Mouse (Mus musculus): ENCODE results near the gene Nr2e3.
"Not testable (repeated sequence)": the region's sequence is repeated elsewhere in the genome, so short reads cannot be mapped to it uniquely, and the experiment has no call there.

Nr2e3 gene

GRCm38 (mm10) chr9:59960559-59960958 lies at the start of gene Nr2e3:
TSS of gene Nr2e3 (minus strand) at chr9:59960659.
- no peak for DNase-seq (ENCODE audit: low read depth)

- no peak for DNase-seq (ENCODE audit: low read depth)
Observed at GRCm38 (mm10) chr9:60008936-60009335, 48.5 kb upstream of the Nr2e3 start.

GRCm38 (mm10) chr9:60002323-60002722 lies 41.9 kb upstream of the Nr2e3 start:
- no peak for DNase-seq (ENCODE audit: low read depth)

GRCm38 (mm10) chr9:60001444-60001843 lies 41.0 kb upstream of the Nr2e3 start:
- DNase-seq (ENCODE audit: low read depth): no peak

GRCm38 (mm10) chr9:59997725-59998124 lies 37.3 kb upstream of the Nr2e3 start:
- DNase-seq (ENCODE audit: low read depth): no peak

- DNase-seq (ENCODE audit: low read depth): no peak
Observed at GRCm38 (mm10) chr9:59991407-59991806, 30.9 kb upstream of the Nr2e3 start.

GRCm38 (mm10) chr9:59989864-59990263 lies 29.4 kb upstream of the Nr2e3 start:
- DNase-seq (ENCODE audit: low read depth): peak; percentile 75

GRCm38 (mm10) chr9:59985900-59986572 lies 25.6 kb upstream of the Nr2e3 start:
- no peak for DNase-seq (ENCODE audit: low read depth)

GRCm38 (mm10) chr9:59981116-59981515 lies 20.7 kb upstream of the Nr2e3 start:
- DNase-seq (ENCODE audit: low read depth): no peak

GRCm38 (mm10) chr9:59971263-59971662 lies 10.8 kb upstream of the Nr2e3 start:
- DNase-seq (ENCODE audit: low read depth): no peak

- DNase-seq (ENCODE audit: low read depth): peak; percentile 82
Observed at GRCm38 (mm10) chr9:59969383-59969782, 8.9 kb upstream of the Nr2e3 start.

GRCm38 (mm10) chr9:59965046-59965445 lies 4.6 kb upstream of the Nr2e3 start:
- DNase-seq (ENCODE audit: low read depth): no peak

GRCm38 (mm10) chr9:59964367-59964766 lies 3.9 kb upstream of the Nr2e3 start:
- DNase-seq (ENCODE audit: low read depth): no peak

GRCm38 (mm10) chr9:59961201-59961955 lies 919 bp upstream of the Nr2e3 start:
- no peak for DNase-seq (ENCODE audit: low read depth)

- peak; percentile 98 for DNase-seq (ENCODE audit: low read depth)
Observed at GRCm38 (mm10) chr9:59959276-59959675, 1.2 kb downstream of the Nr2e3 start.

- not testable (repeated sequence) for DNase-seq (ENCODE audit: low read depth)
Observed at GRCm38 (mm10) chr9:59958115-59958514, 2.3 kb downstream of the Nr2e3 start.

- no peak for DNase-seq (ENCODE audit: low read depth)
Observed at GRCm38 (mm10) chr9:59956496-59956895, 4.0 kb downstream of the Nr2e3 start.

- DNase-seq (ENCODE audit: low read depth): no peak
Observed at GRCm38 (mm10) chr9:59955692-59956091, 4.8 kb downstream of the Nr2e3 start.

GRCm38 (mm10) chr9:59955199-59955598 lies 5.3 kb downstream of the Nr2e3 start:
- DNase-seq (ENCODE audit: low read depth): no peak

GRCm38 (mm10) chr9:59953556-59953955 lies 6.9 kb downstream of the Nr2e3 start:
- DNase-seq (ENCODE audit: low read depth): no peak

- DNase-seq (ENCODE audit: low read depth): no peak
Observed at GRCm38 (mm10) chr9:59952515-59953070, 7.9 kb downstream of the Nr2e3 start.

- no peak for DNase-seq (ENCODE audit: low read depth)
Observed at GRCm38 (mm10) chr9:59951943-59952342, 8.5 kb downstream of the Nr2e3 start.

All from naive thymus-derived CD4-positive, alpha-beta T cell, adult 2 months (primary cell).